Mouse (Mus musculus) heart, postnatal 0 days (tissue): Measurements from ENCODE around the gene Tma7. TPM values are rescaled to one million over a fixed set of nuclear protein-coding genes. Genes with fewer than 3 reads are reported as not detected.

Experiments used
- ATAC-seq: fragments of 200-750 bp; cut with Nextera tagmentation; 2 replicates; pipeline ENCODE4 v1.8.0; 2017; ENCODE audit warnings: low read depth, moderate number of reproducible peaks, moderate library complexity; ENCODE audit not compliant: insufficient read depth
- DNase-seq: peaks from one replicate; pipeline ENCODE4 v3.0.0-alpha.2; 2016; ENCODE audit warnings: low spot score
- H3K27ac ChIP-seq: fragments of 300-500 bp; sonication (generic); 2 replicates; pipeline ENCODE4 v1.5.1; 2014; ENCODE audit warnings: low read depth, mild to moderate bottlenecking
- H3K27me3 ChIP-seq: fragments of 300-500 bp; sonication (generic); 2 replicates; pipeline ENCODE4 v1.6.1; 2014; ENCODE audit warnings: low read length, mixed read lengths; ENCODE audit not compliant: control insufficient read depth, insufficient read depth
- H3K36me3 ChIP-seq: fragments of 300-500 bp; sonication (generic); replicated peaks from 2 replicates; pipeline ENCODE4 v1.6.1; 2014; ENCODE audit warnings: low read length, mixed read lengths; ENCODE audit not compliant: control insufficient read depth, insufficient read depth
- H3K4me1 ChIP-seq: fragments of 300-500 bp; sonication (generic); 2 replicates; pipeline ENCODE4 v1.6.1; 2014; ENCODE audit warnings: antibody characterized with exemption; ENCODE audit not compliant: control insufficient read depth, insufficient read depth
- H3K4me2 ChIP-seq: fragments of 300-500 bp; sonication (generic); 2 replicates; pipeline ENCODE4 v1.6.1; 2014; ENCODE audit warnings: low read depth, mild to moderate bottlenecking, low read length, moderate library complexity
- H3K4me3 ChIP-seq: fragments of 300-500 bp; sonication (generic); 2 replicates; pipeline ENCODE4 v1.5.1; 2014; ENCODE audit warnings: low read depth, low read length
- H3K9ac ChIP-seq: fragments of 300-500 bp; sonication (generic); replicated peaks from 2 replicates; pipeline ENCODE4 v1.6.1; 2014; ENCODE audit warnings: low read depth, low read length, mixed read lengths
- H3K9me3 ChIP-seq: fragments of 300-500 bp; sonication (generic); replicated peaks from 2 replicates; pipeline ENCODE4 v1.6.1; 2016; ENCODE audit warnings: low read length; ENCODE audit not compliant: control insufficient read depth
- CTCF ChIP-seq: IDR thresholded peaks from 2 replicates; pipeline ENCODE4 v1.5.1; 2016; ENCODE audit warnings: antibody characterized with exemption, control low read depth, low read depth
- EP300 ChIP-seq: IDR thresholded peaks from 2 replicates; pipeline ENCODE4 v1.6.1; 2016; ENCODE audit warnings: antibody characterized with exemption, low read depth
- WGBS: fragments of 180-500 bp; shearing (Covaris S2); extraction: QIAGEN DNeasy Blood & Tissue Kit; methylation state at CpG from one replicate; pipeline ENCODE4 v1.1.7; 2014; 5-methylcytosine and 5-hydroxymethylcytosine counted together
- polyA plus RNA-seq: library from polyadenylated mRNA; unstranded; fragments of >200 nt; fragmentation: Nextera tagmentation; extraction: Ambion mirVana; gene quantifications from 2 replicates; pipeline ENCODE4 v1.2.1, GENCODE M21; 2015
- total RNA-seq: library from RNA; depleted of rRNA; stranded (reverse); fragments of >200 nt; gene quantifications from 2 replicates; pipeline ENCODE4 v1.2.3, GENCODE M21; 2014; ENCODE audit warnings: low replicate concordance

Tma7 gene
- total and polyA plus RNA-seq, 2 experiments from 2014 or later, result 74.5 to 490 TPM

GRCm38 (mm10) chr9:109049316-109049715, 33.1 kb downstream of the Tma7 start:
- Histone ChIP-seq H3K4me2 (no peak overlapping the region), H3K9me3 (no peaks in the 10 kb centered on the region), H3K9ac (no peak overlapping the region), H3K27ac (no peak overlapping the region), H3K4me3 (no peak overlapping the region), H3K36me3 (peaks cover 23% of the 10 kb centered on the region), H3K4me1 (no peaks in the 10 kb centered on the region), H3K27me3 (no peaks in the 10 kb centered on the region)
- ATAC-seq, result no peak
- 82% methylated on average over 7 of the region's 7 CpGs for WGBS
- no peak for TF ChIP-seq CTCF
- no peak for TF ChIP-seq EP300
- DNase-seq, result no peak

- Histone ChIP-seq H3K27me3 (no peaks in the 10 kb centered on the region), H3K27ac (no peak overlapping the region), H3K4me1 (peaks cover 5% of the 10 kb centered on the region), H3K9me3 (no peaks in the 10 kb centered on the region), H3K9ac (no peak overlapping the region), H3K36me3 (0 out of 2 replicates have a peak, but pooled peaks cover 9% of the 10 kb centered on the region), H3K4me3 (no peak overlapping the region), H3K4me2 (no peak overlapping the region)
- 39% methylated on average over 5 of the region's 5 CpGs for WGBS
- DNase-seq (no peak), ATAC-seq (no peak; the same call in 1 of the 2 replicates)
- TF ChIP-seq CTCF (peak; percentile 61), EP300 (no peak)
Observed at GRCm38 (mm10) chr9:109046306-109046705, 36.1 kb downstream of the Tma7 start.

- H3K4me2 ChIP-seq, result peak overlapping the region; percentile 78
Observed at GRCm38 (mm10) chr9:109041351-109041750, 41.0 kb downstream of the Tma7 start.

GRCm38 (mm10) chr9:109040906-109041305, 41.5 kb downstream of the Tma7 start:
- no peak for DNase-seq
- peaks cover 24% of the 10 kb centered on the region for H3K4me1 ChIP-seq
- H3K9me3 ChIP-seq, result no peaks in the 10 kb centered on the region
- H3K9ac ChIP-seq, result no peak overlapping the region; the same call in 1 of the 2 replicates
- TF ChIP-seq EP300, result no peak
- TF ChIP-seq CTCF, result no peak
- no peak for ATAC-seq
- 24% methylated on average over 6 of the region's 6 CpGs for WGBS
- no peaks in the 10 kb centered on the region for H3K27me3 ChIP-seq
- peak overlapping the region; percentile 18; the same call in 1 of the 2 replicates for H3K4me3 ChIP-seq
- no peaks in the 10 kb centered on the region for H3K36me3 ChIP-seq
- H3K4me2 ChIP-seq, result peak overlapping the region; percentile 78
- no peak overlapping the region for H3K27ac ChIP-seq

More at GRCm38 (mm10) chr9:109041351-109041750, 41.0 kb downstream of the Tma7 start:
- Histone ChIP-seq H3K27me3 (no peaks in the 10 kb centered on the region), H3K4me1 (peaks cover 24% of the 10 kb centered on the region), H3K4me3 (peak overlapping the region; percentile 18; the same call in 1 of the 2 replicates), H3K9ac (no peak overlapping the region; the same call in 1 of the 2 replicates), H3K36me3 (no peaks in the 10 kb centered on the region), H3K27ac (no peak overlapping the region), H3K9me3 (no peaks in the 10 kb centered on the region)
- WGBS, result 36% methylated on average over 7 of the region's 7 CpGs
- ATAC-seq (no peak), DNase-seq (no peak)
- no peak for TF ChIP-seq CTCF
- no peak for TF ChIP-seq EP300

- TF ChIP-seq CTCF (no peak), EP300 (no peak)
- H3K4me1 ChIP-seq, result peaks cover 24% of the 10 kb centered on the region
- ATAC-seq (no peak), DNase-seq (no peak)
- H3K4me3 ChIP-seq, result no peak overlapping the region
- 0 out of 2 replicates have a peak overlapping the region, but pooled peaks have one; percentile 2 for H3K9ac ChIP-seq
- peak overlapping the region; percentile 78 for H3K4me2 ChIP-seq
- WGBS, result 72% methylated on average over 8 of the region's 8 CpGs
- no peak overlapping the region for H3K27ac ChIP-seq
- H3K27me3 ChIP-seq, result no peaks in the 10 kb centered on the region
- no peaks in the 10 kb centered on the region for H3K36me3 ChIP-seq
- no peaks in the 10 kb centered on the region for H3K9me3 ChIP-seq
Observed at GRCm38 (mm10) chr9:109040216-109040615, 42.2 kb downstream of the Tma7 start.

- H3K4me1 ChIP-seq, result peaks cover 24% of the 10 kb centered on the region
- ATAC-seq, result no peak
- H3K27ac ChIP-seq, result no peak overlapping the region; the same call in 1 of the 2 replicates
- H3K9ac ChIP-seq, result no peak overlapping the region
- H3K27me3 ChIP-seq, result no peaks in the 10 kb centered on the region
- H3K4me3 ChIP-seq, result peak overlapping the region; percentile 73
- no peaks in the 10 kb centered on the region for H3K9me3 ChIP-seq
- DNase-seq, result no peak
- peak overlapping the region; percentile 78 for H3K4me2 ChIP-seq
- WGBS, result 64% methylated on average over 4 of the region's 4 CpGs
- no peaks in the 10 kb centered on the region for H3K36me3 ChIP-seq
- TF ChIP-seq EP300, result no peak
- TF ChIP-seq CTCF, result no peak
Observed at GRCm38 (mm10) chr9:109039681-109040080, 42.7 kb downstream of the Tma7 start.
